Mouse (Mus musculus) C2C12 (cell line): ENCODE data around the gene Ppp6r3.

Source experiments
- CEBPB ChIP-seq: IDR thresholded peaks from one replicate; pipeline ENCODE4 v1.6.1; 2011; ENCODE audit warnings: low read depth, mild to moderate bottlenecking, control low read depth, moderate library complexity
- CTCF ChIP-seq: IDR thresholded peaks from one replicate; pipeline ENCODE4 v1.5.1; 2011; ENCODE audit not compliant: control insufficient read depth, insufficient read depth, insufficient read length
- FOSL1 ChIP-seq: IDR thresholded peaks from one replicate; pipeline ENCODE4 v1.8.0; 2011; ENCODE audit warnings: mild to moderate bottlenecking, low read length; ENCODE audit not compliant: poor library complexity, insufficient read depth, severe bottlenecking
- MYOD1 ChIP-seq: IDR thresholded peaks from one replicate; pipeline ENCODE4 v1.6.1; 2011; ENCODE audit warnings: low read depth; ENCODE audit not compliant: control insufficient read depth, insufficient read length
- MYOG ChIP-seq: IDR thresholded peaks from one replicate; pipeline ENCODE4 v1.6.1; 2011; ENCODE audit not compliant: control insufficient read depth, insufficient read length; ENCODE audit errors: extremely low read depth
- USF1 ChIP-seq: IDR thresholded peaks from one replicate; pipeline ENCODE4 v1.6.1; 2011; ENCODE audit warnings: low read depth, mild to moderate bottlenecking, control low read depth, moderate library complexity

DNA sequence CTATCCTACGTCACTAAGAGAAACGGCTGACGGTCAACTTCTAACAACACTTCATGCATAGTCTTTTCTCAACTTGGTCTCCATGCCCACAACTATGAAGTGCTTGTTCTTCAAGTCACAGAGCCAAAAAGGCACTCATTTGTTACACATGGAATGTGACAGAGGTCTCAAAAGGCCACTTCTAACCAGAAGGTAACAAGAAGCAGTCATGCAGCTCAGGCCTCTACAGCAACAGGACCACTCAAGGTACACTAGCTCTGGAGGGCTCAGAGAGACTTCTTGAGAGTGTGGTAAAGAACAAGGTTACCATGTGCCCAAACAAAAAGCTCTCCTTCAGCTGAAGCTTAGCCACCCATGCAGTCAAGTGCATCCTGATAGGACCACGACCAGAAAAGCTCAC lies 46.9 kb downstream of the Ppp6r3 start:
- TF ChIP-seq USF1 (no peak), CEBPB (no peak), CTCF (no peak), MYOD1 (no peak), FOSL1 (no peak), MYOG (no peak)
